Mouse (Mus musculus) embryonic facial prominence, embryonic 13.5 days (tissue): ENCODE results near the gene Gm11733. TPM values are rescaled to one million over a fixed set of nuclear protein-coding genes. Genes with fewer than 3 reads are reported as not detected.

Source experiments
- ATAC-seq: fragments of 200-750 bp; cut with Nextera tagmentation; 2 replicates; pipeline ENCODE4 v1.8.0; 2017; ENCODE audit warnings: low read depth; ENCODE audit not compliant: insufficient number of reproducible peaks, insufficient read depth, low FRiP score, low TSS enrichment
- H3K27ac ChIP-seq: fragments of 300-500 bp; sonication (generic); 2 replicates; pipeline ENCODE4 v1.5.1; 2015; ENCODE audit warnings: moderate library complexity, mild to moderate bottlenecking, inconsistent platforms
- H3K27me3 ChIP-seq: fragments of 300-500 bp; sonication (generic); 2 replicates; pipeline ENCODE4 v1.6.1; 2015; ENCODE audit warnings: mild to moderate bottlenecking, inconsistent platforms
- H3K36me3 ChIP-seq: fragments of 300-500 bp; sonication (generic); 2 replicates; pipeline ENCODE4 v1.6.1; 2015; ENCODE audit warnings: mild to moderate bottlenecking, inconsistent platforms
- H3K4me1 ChIP-seq: fragments of 300-500 bp; sonication (generic); 2 replicates; pipeline ENCODE4 v1.6.1; 2015; ENCODE audit warnings: inconsistent platforms
- H3K4me2 ChIP-seq: fragments of 300-500 bp; sonication (generic); 2 replicates; pipeline ENCODE4 v1.6.1; 2015; ENCODE audit warnings: moderate library complexity, mild to moderate bottlenecking, inconsistent platforms
- H3K4me3 ChIP-seq: fragments of 300-500 bp; sonication (generic); 2 replicates; pipeline ENCODE4 v1.5.1; 2015; ENCODE audit warnings: mild to moderate bottlenecking, inconsistent platforms
- H3K9ac ChIP-seq: fragments of 300-500 bp; sonication (generic); 2 replicates; pipeline ENCODE4 v1.6.1; 2015; ENCODE audit warnings: mild to moderate bottlenecking, inconsistent platforms
- H3K9me3 ChIP-seq: fragments of 300-500 bp; sonication (generic); 2 replicates; pipeline ENCODE4 v1.6.1; 2016; ENCODE audit warnings: inconsistent platforms
- WGBS: fragments of 180-500 bp; shearing (Covaris S2); methylation state at CpG from one replicate; pipeline ENCODE4 v1.1.7; 2015; ENCODE audit warnings: mixed read lengths; 5-methylcytosine and 5-hydroxymethylcytosine counted together
- polyA plus RNA-seq: library from polyadenylated mRNA; unstranded; fragments of >200 nt; fragmentation: Nextera tagmentation; extraction: Ambion mirVana; gene quantifications from 2 replicates; pipeline ENCODE4 v1.2.1, GENCODE M21; 2015

Gene Gm11733
- polyA plus RNA-seq, 1 experiment from 2014 or later = not detected

DNA sequence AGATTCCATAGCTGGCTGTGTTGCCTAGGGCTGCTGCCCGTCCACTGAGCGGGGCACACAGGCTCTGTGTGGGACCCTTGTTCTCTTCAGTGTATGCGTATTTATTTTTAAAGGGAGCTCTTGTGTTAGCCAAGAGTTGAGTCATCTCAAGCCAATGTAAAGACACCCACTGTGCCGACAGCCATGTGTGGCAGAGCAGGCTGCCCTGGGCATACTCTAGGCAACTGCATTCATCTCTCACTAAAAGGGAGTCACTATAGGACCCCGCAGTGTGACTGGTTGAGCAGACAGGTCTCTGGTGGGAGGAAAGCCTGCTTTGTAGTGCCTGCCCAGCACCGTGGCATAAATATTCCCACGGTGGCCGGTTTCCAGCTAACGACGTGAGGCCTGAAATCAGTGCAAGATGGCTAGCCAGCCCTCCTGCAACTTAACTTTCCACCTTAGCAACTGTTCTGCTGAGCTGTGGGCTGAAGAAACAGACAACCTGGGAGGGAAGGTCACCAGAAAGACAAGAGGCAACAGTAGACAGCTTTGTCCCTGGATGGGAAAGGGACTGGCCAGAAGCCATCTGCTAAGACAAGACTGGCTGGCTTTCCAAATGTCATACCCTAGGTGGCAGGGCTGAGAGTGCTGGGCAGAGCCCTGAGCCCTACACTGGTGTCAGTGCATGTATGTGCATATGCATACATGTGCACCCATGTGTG is 31.7 kb downstream of the Gm11733 start:
- no peaks in the 10 kb centered on the region for H3K36me3 ChIP-seq
- 0 out of 2 replicates have a peak, but pooled peaks cover 5% of the 10 kb centered on the region for H3K9me3 ChIP-seq
- no peak overlapping the region for H3K4me3 ChIP-seq
- H3K4me2 ChIP-seq = no peak overlapping the region
- H3K27ac ChIP-seq = no peak overlapping the region
- ATAC-seq = 0 out of 2 replicates have a peak, but pooled peaks have one; percentile 16
- no peaks in the 10 kb centered on the region for H3K27me3 ChIP-seq
- peaks cover 12% of the 10 kb centered on the region for H3K4me1 ChIP-seq
- 65% methylated on average over 10 of the region's 10 CpGs for WGBS
- H3K9ac ChIP-seq = no peak overlapping the region

DNA sequence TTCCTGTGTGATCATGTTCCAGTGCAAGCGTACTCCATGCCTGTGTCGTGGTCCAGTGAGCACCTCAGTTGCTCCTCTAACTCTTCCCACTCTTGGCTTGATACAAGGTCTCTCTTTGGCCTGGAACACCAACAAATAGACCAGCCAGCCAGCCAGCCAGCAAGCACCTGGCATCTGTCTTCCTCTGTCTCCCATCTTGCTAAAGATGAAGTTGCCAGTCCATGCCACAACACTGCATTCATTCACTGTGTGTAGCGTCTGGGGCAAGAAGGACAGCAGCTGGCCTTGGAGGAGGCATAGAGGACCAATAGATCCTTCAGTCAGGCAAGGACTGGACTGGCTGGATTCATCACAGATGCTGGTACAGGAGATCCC is 32.2 kb downstream of the Gm11733 start:
- H3K27me3 ChIP-seq = no peaks in the 10 kb centered on the region
- ATAC-seq = no peak
- WGBS = 83% methylated on average over 3 of the region's 3 CpGs
- no peaks in the 10 kb centered on the region for H3K36me3 ChIP-seq
- H3K9me3 ChIP-seq = 0 out of 2 replicates have a peak, but pooled peaks cover 5% of the 10 kb centered on the region
- no peak overlapping the region for H3K4me3 ChIP-seq
- no peak overlapping the region for H3K4me2 ChIP-seq
- no peak overlapping the region for H3K27ac ChIP-seq
- no peak overlapping the region for H3K9ac ChIP-seq
- peaks cover 12% of the 10 kb centered on the region for H3K4me1 ChIP-seq

DNA sequence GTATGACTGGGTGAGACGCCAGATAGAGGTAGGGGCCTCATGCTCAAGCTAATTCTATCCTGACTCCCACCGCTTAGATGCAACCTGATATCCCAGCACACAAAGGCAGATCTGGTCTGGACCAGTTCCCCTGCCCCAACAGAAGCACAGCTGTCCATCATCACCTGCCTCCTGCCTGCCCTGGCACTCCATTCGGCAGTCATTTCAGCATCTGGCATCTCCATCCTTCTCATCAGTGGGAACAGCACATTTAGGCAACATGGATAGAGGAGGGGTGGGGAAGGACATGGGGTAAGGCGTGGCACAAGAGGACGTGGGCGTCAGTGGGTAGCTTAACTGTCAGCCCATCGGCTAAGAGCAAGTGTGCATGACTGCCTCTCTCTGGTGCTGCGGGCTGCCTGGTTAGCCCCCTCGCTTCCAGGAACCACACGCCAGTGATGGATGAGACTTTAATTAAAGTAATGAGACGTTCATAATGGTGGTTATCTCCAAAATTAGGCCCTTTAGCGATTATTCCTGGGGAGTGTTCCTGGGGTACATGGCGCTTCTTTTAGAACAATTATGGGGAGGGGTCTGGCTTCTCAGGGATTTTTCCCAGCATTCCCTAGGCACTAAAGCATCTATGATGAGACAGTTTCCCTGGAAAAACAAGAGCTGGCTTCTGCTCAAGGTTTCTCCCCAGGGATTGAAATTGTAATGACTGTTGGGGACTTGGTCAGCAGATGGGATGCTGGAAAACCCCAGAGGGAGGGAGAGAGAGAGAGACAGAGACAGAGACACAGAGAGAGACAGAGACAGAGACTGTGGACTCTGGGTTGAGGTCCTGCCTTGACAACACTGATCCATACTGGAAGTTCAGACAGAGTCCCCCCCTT is 38.0 kb downstream of the Gm11733 start:
- no peak for ATAC-seq
- H3K4me3 ChIP-seq = no peak overlapping the region
- H3K9me3 ChIP-seq = 0 out of 2 replicates have a peak, but pooled peaks cover 5% of the 10 kb centered on the region
- no peak overlapping the region for H3K27ac ChIP-seq
- no peaks in the 10 kb centered on the region for H3K36me3 ChIP-seq
- peaks cover 40% of the 10 kb centered on the region for H3K4me1 ChIP-seq
- H3K4me2 ChIP-seq = no peak overlapping the region
- H3K9ac ChIP-seq = no peak overlapping the region
- no peaks in the 10 kb centered on the region for H3K27me3 ChIP-seq
- 53% methylated on average over 13 of the region's 13 CpGs for WGBS

DNA sequence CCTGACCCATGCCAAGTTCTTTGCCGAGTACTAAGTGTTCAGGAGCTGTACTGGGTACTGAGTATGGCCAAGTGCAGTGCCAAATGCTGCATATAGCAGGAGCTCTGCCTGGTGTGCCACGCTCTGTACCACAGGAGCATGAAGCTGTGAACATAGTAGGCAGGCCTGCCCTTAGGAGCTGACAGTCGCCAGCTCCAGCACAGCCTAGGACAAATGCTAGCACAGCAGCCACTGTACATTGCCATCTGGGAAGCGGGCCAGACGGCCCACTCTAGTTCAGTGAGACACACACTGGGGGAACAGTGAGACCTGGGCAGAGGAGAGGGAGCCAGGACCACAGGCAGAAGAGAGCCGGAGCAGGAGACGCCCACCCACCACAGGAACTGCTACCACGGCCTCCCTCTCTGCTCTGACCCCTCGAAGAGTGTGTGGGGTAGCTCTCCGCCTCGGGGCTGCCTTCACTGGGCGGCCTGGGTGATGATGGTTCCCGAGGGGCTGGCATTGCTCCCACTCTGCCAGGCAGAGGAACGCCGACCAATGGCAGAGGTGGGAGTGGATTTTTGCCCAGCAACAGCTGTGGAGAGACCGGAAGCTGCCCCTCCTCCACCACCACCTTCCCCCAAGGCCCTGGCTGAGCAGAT is 38.8 kb downstream of the Gm11733 start:
- peak overlapping the region; percentile 26; the same call in 1 of the 2 replicates for H3K4me2 ChIP-seq
- H3K9me3 ChIP-seq = 0 out of 2 replicates have a peak, but pooled peaks cover 5% of the 10 kb centered on the region
- peak; percentile 49; the same call in 1 of the 2 replicates for ATAC-seq
- no peaks in the 10 kb centered on the region for H3K36me3 ChIP-seq
- no peak overlapping the region for H3K4me3 ChIP-seq
- H3K9ac ChIP-seq = peak overlapping the region; percentile 16; the same call in 1 of the 2 replicates
- no peaks in the 10 kb centered on the region for H3K27me3 ChIP-seq
- H3K4me1 ChIP-seq = peaks cover 40% of the 10 kb centered on the region
- peak overlapping the region; percentile 73 for H3K27ac ChIP-seq
- WGBS = 49% methylated on average over 16 of the region's 16 CpGs

DNA sequence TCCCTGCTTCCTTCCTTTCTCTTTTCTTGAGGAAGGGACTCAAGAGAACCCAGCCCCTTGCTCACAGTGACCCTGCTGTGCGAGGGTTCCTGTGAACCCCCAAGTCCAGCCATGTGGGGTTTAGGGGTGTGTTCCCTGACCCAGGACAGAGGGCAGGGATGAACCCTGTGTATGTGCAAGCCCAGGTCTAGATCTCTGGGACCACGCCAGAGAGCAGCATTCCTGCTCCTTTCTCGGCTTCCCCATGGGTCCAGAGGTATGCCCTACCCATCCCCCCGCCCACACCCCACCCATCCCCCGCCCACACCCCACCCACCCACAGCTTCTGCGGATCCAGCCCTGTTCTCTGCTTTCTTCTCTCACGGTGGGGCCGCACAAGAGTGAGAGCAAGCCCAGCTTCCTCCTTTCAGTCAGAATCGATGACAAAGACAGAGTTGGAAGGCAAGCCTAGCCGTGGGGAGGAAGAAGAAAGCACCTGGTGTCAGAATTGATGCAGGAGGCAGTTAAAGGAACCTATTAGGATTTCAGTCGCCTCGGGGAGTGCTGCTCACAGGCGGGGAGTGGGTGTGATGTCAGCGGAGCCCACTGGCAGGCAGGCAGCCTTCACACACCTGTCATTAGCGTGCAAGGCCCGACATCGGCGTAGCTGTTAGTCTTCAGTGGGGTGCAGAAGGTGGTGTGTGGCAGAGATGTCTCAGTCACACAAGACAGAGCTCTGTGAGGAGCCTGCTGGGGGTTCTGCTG is 41.6 kb downstream of the Gm11733 start:
- Histone ChIP-seq H3K9me3 (no peaks in the 10 kb centered on the region), H3K4me1 (peaks cover 40% of the 10 kb centered on the region), H3K27ac (peak overlapping the region; percentile 0; the same call in 1 of the 2 replicates), H3K4me3 (no peak overlapping the region), H3K27me3 (no peaks in the 10 kb centered on the region), H3K9ac (no peak overlapping the region), H3K4me2 (peak overlapping the region; percentile 37), H3K36me3 (no peaks in the 10 kb centered on the region)
- WGBS = 17% methylated on average over 18 of the region's 18 CpGs
- ATAC-seq = no peak

DNA sequence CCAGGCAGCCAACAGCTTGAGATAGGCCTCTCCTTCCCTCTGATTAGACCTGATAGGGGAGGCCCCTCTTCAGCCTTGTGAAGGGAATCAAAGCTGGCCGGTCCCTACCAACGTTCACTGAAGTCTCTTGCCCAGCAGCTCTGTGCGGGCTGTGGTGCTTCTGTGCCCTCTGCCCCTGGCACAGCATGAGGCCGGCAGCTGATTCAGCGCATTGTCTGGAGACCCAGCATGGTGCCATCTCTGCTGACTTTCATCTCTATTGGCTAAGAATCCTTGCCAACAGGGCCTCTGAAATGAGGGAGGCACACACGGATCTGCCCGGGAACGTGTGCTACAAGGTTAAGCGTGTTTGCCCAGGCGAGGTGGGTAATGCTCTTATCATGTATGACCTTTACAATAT is 48.2 kb downstream of the Gm11733 start:
- no peak for ATAC-seq
- H3K9ac ChIP-seq = no peak overlapping the region
- no peaks in the 10 kb centered on the region for H3K9me3 ChIP-seq
- no peak overlapping the region for H3K4me2 ChIP-seq
- no peaks in the 10 kb centered on the region for H3K36me3 ChIP-seq
- H3K4me3 ChIP-seq = no peak overlapping the region
- H3K4me1 ChIP-seq = peaks cover 12% of the 10 kb centered on the region
- no peaks in the 10 kb centered on the region; the same call in 1 of the 2 replicates for H3K27me3 ChIP-seq
- no peak overlapping the region for H3K27ac ChIP-seq
- 58% methylated on average over 10 of the region's 10 CpGs for WGBS

DNA sequence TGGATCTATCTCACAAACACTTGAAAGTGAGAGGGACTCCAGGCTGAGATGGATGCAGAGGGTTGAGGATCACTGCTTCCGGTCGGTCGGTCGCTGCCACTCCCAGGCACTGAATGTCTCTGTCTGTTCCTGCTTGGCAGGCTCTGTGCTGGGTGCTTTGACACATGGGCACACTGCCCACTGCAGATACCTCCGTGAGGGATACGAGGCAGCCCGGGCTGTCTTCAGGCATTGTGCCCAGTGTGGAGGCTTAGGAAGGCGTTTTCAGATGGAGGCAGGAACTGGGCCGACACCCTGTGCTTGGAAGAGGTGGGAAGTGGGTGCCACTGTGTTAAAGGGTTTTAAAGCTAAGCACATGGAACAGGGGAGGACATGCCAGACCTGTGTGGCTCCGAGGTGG is 50.7 kb downstream of the Gm11733 start:
- 68% methylated on average over 10 of the region's 10 CpGs for WGBS
- no peaks in the 10 kb centered on the region for H3K36me3 ChIP-seq
- no peak for ATAC-seq
- H3K4me3 ChIP-seq = no peak overlapping the region
- no peak overlapping the region for H3K9ac ChIP-seq
- H3K9me3 ChIP-seq = no peaks in the 10 kb centered on the region
- H3K4me1 ChIP-seq = peaks cover 14% of the 10 kb centered on the region
- no peak overlapping the region for H3K27ac ChIP-seq
- H3K4me2 ChIP-seq = no peak overlapping the region
- H3K27me3 ChIP-seq = no peaks in the 10 kb centered on the region; the same call in 1 of the 2 replicates

DNA sequence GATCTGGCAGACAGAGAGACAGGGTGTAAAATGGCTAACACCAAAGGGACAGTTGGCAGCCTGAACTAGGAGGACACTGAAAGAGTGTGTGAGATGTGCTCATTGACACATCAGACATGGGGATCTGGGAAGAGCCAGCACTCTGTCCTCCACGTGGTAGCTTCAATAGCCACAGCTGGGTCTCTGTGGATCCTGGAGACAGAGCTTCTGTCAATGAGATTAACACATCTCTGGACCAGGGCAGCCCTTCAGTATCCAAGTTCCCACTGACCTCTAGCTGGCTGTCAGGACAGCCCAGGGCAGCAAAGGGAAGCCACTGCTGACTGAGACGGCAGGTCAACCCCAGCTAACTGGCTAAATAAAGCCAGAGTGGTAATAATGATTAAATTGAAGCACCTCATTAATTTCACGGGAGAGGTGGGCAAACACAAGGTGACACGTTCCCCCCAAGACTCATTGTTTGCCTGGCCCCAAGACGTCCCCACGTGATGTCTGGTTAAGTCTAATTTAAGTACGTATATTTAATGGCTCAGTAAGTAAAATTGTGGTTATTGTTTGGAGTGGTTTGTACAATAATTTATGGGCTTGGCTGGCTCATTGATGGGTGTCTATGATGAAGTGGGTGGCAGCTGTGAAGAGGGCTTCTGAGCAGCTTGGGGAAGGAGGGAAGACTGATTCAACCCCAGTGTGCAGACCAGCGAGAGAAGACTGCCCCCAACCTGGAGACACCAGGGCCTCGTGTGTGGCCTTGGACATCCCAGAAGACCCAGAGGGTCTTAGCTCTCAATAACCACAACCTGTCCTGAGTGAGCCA is 51.5 kb downstream of the Gm11733 start:
- H3K4me2 ChIP-seq = no peak overlapping the region
- peaks cover 18% of the 10 kb centered on the region for H3K4me1 ChIP-seq
- H3K27ac ChIP-seq = no peak overlapping the region
- H3K9me3 ChIP-seq = no peaks in the 10 kb centered on the region
- no peaks in the 10 kb centered on the region for H3K36me3 ChIP-seq
- H3K27me3 ChIP-seq = no peaks in the 10 kb centered on the region; the same call in 1 of the 2 replicates
- H3K4me3 ChIP-seq = no peak overlapping the region
- 74% methylated on average over 9 of the region's 9 CpGs for WGBS
- no peak overlapping the region for H3K9ac ChIP-seq
- ATAC-seq = no peak

DNA sequence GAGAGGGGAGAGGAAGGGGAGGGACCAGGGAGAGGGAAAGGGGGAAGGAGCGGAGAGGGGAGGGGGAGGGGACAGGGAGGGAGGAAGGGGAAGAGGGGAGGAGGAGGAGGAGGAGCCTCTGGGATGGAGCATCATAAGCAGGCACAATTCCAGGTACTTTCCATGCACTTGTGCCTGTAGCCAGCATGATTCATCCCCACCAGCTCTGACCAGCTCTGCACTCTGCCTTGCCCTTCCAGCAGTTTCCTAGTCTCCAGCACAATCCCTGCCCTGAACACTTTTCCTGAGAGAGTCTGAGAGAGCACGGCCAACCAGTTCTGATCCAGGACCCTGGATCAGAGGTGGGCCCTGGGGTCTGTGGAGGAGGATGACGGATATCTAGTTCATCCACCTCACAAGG is 52.4 kb downstream of the Gm11733 start:
- peaks cover 27% of the 10 kb centered on the region for H3K4me1 ChIP-seq
- H3K27me3 ChIP-seq = no peaks in the 10 kb centered on the region; the same call in 1 of the 2 replicates
- H3K36me3 ChIP-seq = no peaks in the 10 kb centered on the region
- no peak overlapping the region for H3K4me3 ChIP-seq
- no peak overlapping the region for H3K9ac ChIP-seq
- H3K4me2 ChIP-seq = no peak overlapping the region
- no peaks in the 10 kb centered on the region for H3K9me3 ChIP-seq
- H3K27ac ChIP-seq = no peak overlapping the region
- no peak for ATAC-seq
- 57% methylated on average over 3 of the region's 3 CpGs for WGBS
